Mouse (Mus musculus) lung, embryonic 15.5 days (tissue): ENCODE results near the gene Fndc4. TPM values are rescaled to one million over a fixed set of nuclear protein-coding genes. Genes with fewer than 3 reads are reported as not detected.

Experiments used
- ATAC-seq: fragments of 200-750 bp; cut with Nextera tagmentation; 2 replicates; pipeline ENCODE4 v1.8.0; 2017; ENCODE audit warnings: moderate number of reproducible peaks, borderline replicate concordance; ENCODE audit not compliant: low FRiP score, low TSS enrichment; ENCODE audit errors: extremely low read depth
- H3K27ac ChIP-seq: fragments of 300-500 bp; sonication (generic); 2 replicates; pipeline ENCODE4 v1.5.1; 2015; ENCODE audit warnings: moderate library complexity, mild to moderate bottlenecking, inconsistent platforms
- H3K27me3 ChIP-seq: fragments of 300-500 bp; sonication (generic); 2 replicates; pipeline ENCODE4 v1.6.1; 2015; ENCODE audit warnings: inconsistent platforms
- H3K36me3 ChIP-seq: fragments of 300-500 bp; sonication (generic); 2 replicates; pipeline ENCODE4 v1.6.1; 2015; ENCODE audit warnings: inconsistent platforms
- H3K4me1 ChIP-seq: fragments of 300-500 bp; sonication (generic); 2 replicates; pipeline ENCODE4 v1.6.1; 2015; ENCODE audit warnings: inconsistent platforms
- H3K4me2 ChIP-seq: fragments of 300-500 bp; sonication (generic); 2 replicates; pipeline ENCODE4 v1.6.1; 2015; ENCODE audit warnings: inconsistent platforms, mild to moderate bottlenecking, moderate library complexity
- H3K4me3 ChIP-seq: fragments of 300-500 bp; sonication (generic); 2 replicates; pipeline ENCODE4 v1.5.1; 2015; ENCODE audit warnings: mild to moderate bottlenecking, inconsistent platforms
- H3K9ac ChIP-seq: fragments of 300-500 bp; sonication (generic); 2 replicates; pipeline ENCODE4 v1.6.1; 2015; ENCODE audit warnings: inconsistent platforms
- H3K9me3 ChIP-seq: fragments of 300-500 bp; sonication (generic); 2 replicates; pipeline ENCODE4 v1.6.1; 2016; ENCODE audit warnings: inconsistent platforms
- WGBS: fragments of 180-500 bp; shearing (Covaris S2); methylation state at CpG from one replicate; pipeline ENCODE4 v1.1.7; 2015; 5-methylcytosine and 5-hydroxymethylcytosine counted together
- polyA plus RNA-seq: library from polyadenylated mRNA; unstranded; fragments of >200 nt; fragmentation: Nextera tagmentation; extraction: Ambion mirVana; gene quantifications from 2 replicates; pipeline ENCODE4 v1.2.1, GENCODE M21; 2015

The Fndc4 gene
- 51.5 and 54.8 TPM in 2 replicates for polyA plus RNA-seq

DNA sequence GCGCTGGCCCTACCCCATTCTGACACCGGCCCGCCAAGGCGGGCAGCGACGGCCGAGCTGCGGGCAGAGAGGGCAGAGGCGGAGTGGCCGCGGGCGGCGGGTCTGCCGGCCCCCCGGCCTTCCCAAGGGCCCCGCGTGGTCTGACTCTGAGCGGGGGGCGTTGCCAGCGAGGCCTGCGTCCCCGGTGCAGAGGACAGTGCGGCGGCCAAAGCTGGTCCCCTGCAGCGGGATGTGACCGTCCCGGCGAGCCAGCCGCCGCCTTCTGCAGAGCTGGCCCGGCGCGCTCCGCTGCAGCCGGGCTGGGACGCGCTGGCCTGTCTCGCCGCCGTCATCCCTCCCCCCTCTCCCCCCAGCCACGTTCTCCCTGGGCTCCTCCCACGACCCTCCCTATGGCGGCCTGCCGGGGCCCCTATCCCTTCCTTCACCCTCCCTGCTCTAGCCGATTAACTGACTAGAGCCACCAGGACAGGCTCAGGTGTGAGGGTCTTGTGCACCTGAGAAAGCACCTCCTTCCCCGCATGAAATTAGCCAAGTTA, at the start of gene Fndc4:
Fndc4 (minus strand) TSS at position 475 of the 536 bp plus-strand sequence.
- under 1% methylated on average over 44 of the region's 46 CpGs for WGBS
- Histone ChIP-seq H3K9me3 (no peaks in the 10 kb centered on the region), H3K27ac (peak within 1 kb of the TSS; percentile 25), H3K9ac (peak within 1 kb of the TSS; percentile 78), H3K27me3 (no peaks in the 10 kb centered on the region), H3K36me3 (no peaks in the 10 kb centered on the region), H3K4me1 (peaks cover 20% of the 10 kb centered on the region), H3K4me3 (peak within 1 kb of the TSS; percentile 80), H3K4me2 (peak within 1 kb of the TSS; percentile 86)
- peak; percentile 66 for ATAC-seq

DNA sequence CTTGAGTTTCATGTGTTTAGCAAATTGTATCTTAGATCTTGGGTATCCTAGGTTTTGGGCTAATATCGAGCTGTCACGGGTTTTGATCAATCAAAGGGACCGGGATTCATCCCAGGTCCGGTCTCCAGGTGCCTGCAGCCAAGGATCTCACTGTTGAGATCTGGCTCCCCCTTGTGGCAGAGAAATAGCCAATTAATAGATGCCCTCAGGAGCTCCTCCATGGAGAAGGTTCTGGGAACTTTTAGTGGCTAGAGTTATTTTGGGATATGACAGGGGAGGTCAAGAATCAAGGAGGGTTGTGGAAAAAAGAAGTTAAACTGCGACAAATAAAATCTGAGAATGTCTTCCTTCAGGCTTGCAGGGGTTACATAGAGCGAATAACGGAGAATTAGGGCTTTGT, 32.4 kb upstream of the Fndc4 start:
- no peaks in the 10 kb centered on the region for H3K9me3 ChIP-seq
- H3K9ac ChIP-seq = no peak overlapping the region
- H3K4me3 ChIP-seq = no peak overlapping the region
- no peak overlapping the region for H3K4me2 ChIP-seq
- H3K4me1 ChIP-seq = no peaks in the 10 kb centered on the region
- H3K27me3 ChIP-seq = no peaks in the 10 kb centered on the region
- no peak overlapping the region for H3K27ac ChIP-seq
- ATAC-seq = no peak
- H3K36me3 ChIP-seq = no peaks in the 10 kb centered on the region
- 30% methylated on average over 7 of the region's 7 CpGs for WGBS

DNA sequence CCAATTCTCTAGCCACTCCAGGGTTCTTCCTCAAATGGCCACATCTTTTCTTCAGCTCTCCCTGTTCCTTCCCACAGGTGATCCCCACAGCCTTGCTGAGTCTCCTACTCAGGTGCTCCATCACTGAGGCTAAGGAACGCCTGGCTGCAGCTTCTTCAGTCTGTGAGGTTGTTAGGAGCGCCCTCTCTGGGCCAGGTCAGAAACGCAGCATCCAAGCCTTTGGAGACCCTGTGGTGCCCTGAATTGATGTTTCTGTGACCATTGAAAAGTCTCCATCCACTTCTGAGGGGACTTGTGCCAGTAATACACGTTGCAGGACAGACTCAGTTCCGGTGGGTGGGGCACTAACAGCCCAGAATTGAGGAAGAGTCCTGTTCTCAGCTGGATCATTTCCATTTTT, 31.0 kb upstream of the Fndc4 start:
- no peaks in the 10 kb centered on the region for H3K27me3 ChIP-seq
- no peaks in the 10 kb centered on the region for H3K4me1 ChIP-seq
- H3K9ac ChIP-seq = no peak overlapping the region
- no peaks in the 10 kb centered on the region for H3K9me3 ChIP-seq
- ATAC-seq = no peak
- no peak overlapping the region for H3K4me2 ChIP-seq
- H3K36me3 ChIP-seq = no peaks in the 10 kb centered on the region
- H3K27ac ChIP-seq = no peak overlapping the region
- no peak overlapping the region for H3K4me3 ChIP-seq
- 12% methylated on average over 5 of the region's 5 CpGs for WGBS

DNA sequence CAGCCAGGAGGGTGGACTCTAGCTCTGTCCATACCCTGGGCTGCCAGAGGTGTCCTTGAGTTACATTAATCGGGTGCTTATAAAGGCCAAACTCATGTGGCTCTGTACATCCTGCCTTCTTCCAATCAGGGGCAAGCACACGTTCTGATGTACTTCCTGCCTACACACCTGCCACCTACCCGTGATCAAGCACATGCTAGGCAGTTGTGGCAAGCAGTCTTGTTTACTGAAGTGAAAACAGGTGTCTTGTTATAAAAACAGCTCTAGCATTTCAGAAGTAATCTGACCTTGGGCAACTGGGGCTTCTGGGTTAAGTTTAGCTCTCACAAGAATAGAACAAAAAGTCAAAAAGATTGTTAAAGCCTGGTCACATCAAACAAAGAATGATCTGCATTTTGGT, 28.2 kb upstream of the Fndc4 start:
- Histone ChIP-seq H3K9me3 (no peaks in the 10 kb centered on the region), H3K36me3 (no peaks in the 10 kb centered on the region), H3K4me2 (no peak overlapping the region), H3K4me3 (no peak overlapping the region), H3K27me3 (no peaks in the 10 kb centered on the region), H3K27ac (no peak overlapping the region), H3K9ac (no peak overlapping the region), H3K4me1 (no peaks in the 10 kb centered on the region)
- no peak for ATAC-seq
- WGBS = 55% methylated on average over 3 of the region's 3 CpGs

DNA sequence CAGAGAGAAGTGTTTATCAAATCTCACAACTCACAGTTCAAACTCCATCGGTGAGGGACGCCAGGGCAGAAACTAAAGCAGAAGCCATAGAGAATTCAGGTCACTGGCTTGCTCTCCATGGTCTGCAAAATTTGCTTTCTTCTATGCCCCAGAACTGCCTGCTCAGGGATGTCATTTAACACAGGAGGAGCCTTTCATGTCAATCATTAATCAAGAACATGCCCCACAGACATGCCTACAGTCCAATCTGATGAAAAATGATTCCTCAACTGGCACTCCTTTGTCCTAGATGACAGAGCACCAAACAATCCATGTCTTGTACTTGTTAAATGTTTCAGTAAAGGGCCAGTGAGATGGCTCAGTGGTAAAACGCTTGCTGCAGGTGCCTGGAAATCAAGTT, 26.9 kb upstream of the Fndc4 start:
- Histone ChIP-seq H3K36me3 (no peaks in the 10 kb centered on the region), H3K4me1 (no peaks in the 10 kb centered on the region), H3K9me3 (no peaks in the 10 kb centered on the region), H3K27ac (no peak overlapping the region), H3K9ac (no peak overlapping the region), H3K27me3 (no peaks in the 10 kb centered on the region), H3K4me3 (no peak overlapping the region), H3K4me2 (no peak overlapping the region)
- ATAC-seq = no peak
- WGBS = 72% methylated on average over 3 of the region's 3 CpGs

DNA sequence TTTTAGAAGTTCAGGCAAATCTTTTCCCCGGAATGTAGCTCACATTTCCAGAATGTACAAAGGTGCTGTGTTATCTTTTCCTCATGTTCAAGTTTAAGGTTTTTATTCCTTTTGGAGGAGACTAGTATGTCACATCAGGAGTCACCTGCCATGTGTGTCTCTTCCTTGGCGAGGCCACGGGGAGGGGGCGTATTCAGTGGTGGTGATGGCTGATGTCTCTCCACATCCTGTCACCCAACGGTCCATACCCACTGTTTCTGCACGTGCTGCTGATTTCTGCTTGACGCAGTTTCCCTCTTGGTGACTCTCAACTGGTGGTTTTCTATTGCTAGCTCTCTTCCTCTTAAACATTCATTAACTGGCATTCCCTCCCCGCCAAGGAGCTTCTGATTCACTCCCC, 16.9 kb upstream of the Fndc4 start:
- no peak overlapping the region for H3K4me2 ChIP-seq
- H3K4me1 ChIP-seq = no peaks in the 10 kb centered on the region
- no peak overlapping the region for H3K4me3 ChIP-seq
- H3K27ac ChIP-seq = no peak overlapping the region
- ATAC-seq = no peak
- H3K9me3 ChIP-seq = no peaks in the 10 kb centered on the region
- 73% methylated on average over 8 of the region's 8 CpGs for WGBS
- H3K36me3 ChIP-seq = no peaks in the 10 kb centered on the region
- H3K9ac ChIP-seq = no peak overlapping the region
- no peaks in the 10 kb centered on the region for H3K27me3 ChIP-seq

DNA sequence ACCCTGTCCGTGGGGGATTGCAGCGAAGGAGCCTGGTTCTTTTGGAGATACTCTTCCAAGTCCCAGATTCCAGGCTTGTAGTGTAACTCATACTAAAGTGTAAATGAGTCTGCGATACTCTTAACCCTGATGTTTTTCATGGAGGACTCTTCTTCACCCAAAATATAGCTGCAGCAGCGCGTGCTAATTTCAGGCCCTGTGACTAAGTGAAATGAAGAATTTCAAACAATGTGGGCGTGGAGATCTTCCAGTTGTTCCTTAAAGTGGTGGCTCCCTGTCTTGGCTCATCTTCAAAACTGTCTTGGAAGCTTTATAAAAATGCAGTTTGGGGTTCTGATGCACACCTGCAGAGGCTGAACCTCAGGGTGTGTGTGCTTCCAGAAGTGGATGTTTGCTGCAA, 7.2 kb upstream of the Fndc4 start:
- H3K9ac ChIP-seq = no peak overlapping the region
- no peaks in the 10 kb centered on the region for H3K4me1 ChIP-seq
- H3K27me3 ChIP-seq = no peaks in the 10 kb centered on the region
- H3K9me3 ChIP-seq = no peaks in the 10 kb centered on the region
- no peak overlapping the region for H3K27ac ChIP-seq
- WGBS = 87% methylated on average over 6 of the region's 6 CpGs
- no peak overlapping the region for H3K4me2 ChIP-seq
- ATAC-seq = no peak
- H3K4me3 ChIP-seq = no peak overlapping the region
- no peaks in the 10 kb centered on the region for H3K36me3 ChIP-seq

DNA sequence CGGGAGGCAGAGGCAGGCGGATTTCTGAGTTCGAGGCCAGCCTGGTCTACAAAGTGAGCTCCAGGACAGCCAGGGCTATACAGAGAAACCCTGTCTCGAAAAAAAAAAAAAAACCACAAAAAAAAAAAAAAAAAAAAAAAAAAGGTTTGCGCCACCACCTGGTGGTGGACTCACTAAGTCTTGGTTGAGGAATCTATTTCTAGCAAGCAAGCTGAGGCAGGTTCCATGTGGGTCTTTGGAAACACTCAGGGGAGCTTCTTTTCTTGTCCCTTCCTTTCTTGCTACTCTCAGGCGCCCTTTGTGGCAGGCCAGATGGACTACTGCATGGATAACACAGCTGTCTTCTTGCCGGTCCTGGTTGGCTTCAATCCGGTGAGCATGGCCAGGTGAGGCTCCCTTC, 6.0 kb upstream of the Fndc4 start:
- Histone ChIP-seq H3K4me1 (no peaks in the 10 kb centered on the region), H3K27ac (no peak overlapping the region), H3K4me3 (no peak overlapping the region), H3K36me3 (no peaks in the 10 kb centered on the region), H3K9me3 (no peaks in the 10 kb centered on the region), H3K9ac (no peak overlapping the region), H3K4me2 (no peak overlapping the region), H3K27me3 (no peaks in the 10 kb centered on the region)
- WGBS = 71% methylated on average over 8 of the region's 8 CpGs
- ATAC-seq = no peak

DNA sequence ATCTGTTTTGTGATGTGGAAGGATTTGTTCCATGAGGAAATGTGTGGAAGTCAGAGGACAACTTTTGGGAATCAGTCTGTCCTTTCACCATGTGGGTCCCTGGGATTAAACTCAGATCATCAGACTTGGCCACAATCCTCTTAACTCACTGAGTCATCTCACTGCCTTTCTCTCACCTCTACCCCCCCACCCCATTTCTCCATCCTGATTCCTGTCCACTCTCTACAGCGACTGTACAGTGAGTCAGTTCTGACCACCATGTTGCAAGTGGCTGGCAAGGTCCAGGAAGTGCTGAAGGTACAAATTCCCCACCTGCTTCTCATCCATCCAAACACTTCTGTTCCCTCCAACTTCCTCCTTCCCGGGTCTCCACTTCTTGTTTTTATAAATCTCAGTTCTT, 2.6 kb upstream of the Fndc4 start:
- no peak overlapping the region for H3K4me3 ChIP-seq
- no peaks in the 10 kb centered on the region for H3K27me3 ChIP-seq
- no peak overlapping the region for H3K27ac ChIP-seq
- WGBS = 29% methylated on average over 2 of the region's 2 CpGs
- ATAC-seq = no peak
- H3K4me1 ChIP-seq = peaks cover 14% of the 10 kb centered on the region
- no peak overlapping the region for H3K4me2 ChIP-seq
- no peak overlapping the region for H3K9ac ChIP-seq
- no peaks in the 10 kb centered on the region for H3K9me3 ChIP-seq
- no peaks in the 10 kb centered on the region for H3K36me3 ChIP-seq

DNA sequence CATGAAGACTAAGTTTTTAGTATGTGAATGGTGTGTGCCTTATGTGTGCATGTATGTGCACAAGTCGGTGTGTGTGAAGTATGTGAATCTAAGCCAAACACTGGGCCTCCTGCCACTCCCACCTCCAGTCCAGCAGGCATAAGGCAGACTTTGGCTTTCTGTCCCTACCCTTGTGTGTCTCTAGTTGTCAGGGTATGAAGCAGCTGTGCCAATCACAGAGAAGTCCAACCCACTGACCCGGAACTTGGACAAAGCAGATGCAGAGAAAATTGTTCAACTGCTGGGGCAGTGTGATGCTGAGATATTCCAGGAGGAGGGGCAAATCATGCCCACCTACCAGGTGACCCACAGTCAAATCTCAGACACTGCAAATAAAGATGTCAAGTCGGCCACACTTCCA, 2.1 kb upstream of the Fndc4 start:
- no peaks in the 10 kb centered on the region for H3K27me3 ChIP-seq
- WGBS = 64% methylated on average over 3 of the region's 3 CpGs

DNA sequence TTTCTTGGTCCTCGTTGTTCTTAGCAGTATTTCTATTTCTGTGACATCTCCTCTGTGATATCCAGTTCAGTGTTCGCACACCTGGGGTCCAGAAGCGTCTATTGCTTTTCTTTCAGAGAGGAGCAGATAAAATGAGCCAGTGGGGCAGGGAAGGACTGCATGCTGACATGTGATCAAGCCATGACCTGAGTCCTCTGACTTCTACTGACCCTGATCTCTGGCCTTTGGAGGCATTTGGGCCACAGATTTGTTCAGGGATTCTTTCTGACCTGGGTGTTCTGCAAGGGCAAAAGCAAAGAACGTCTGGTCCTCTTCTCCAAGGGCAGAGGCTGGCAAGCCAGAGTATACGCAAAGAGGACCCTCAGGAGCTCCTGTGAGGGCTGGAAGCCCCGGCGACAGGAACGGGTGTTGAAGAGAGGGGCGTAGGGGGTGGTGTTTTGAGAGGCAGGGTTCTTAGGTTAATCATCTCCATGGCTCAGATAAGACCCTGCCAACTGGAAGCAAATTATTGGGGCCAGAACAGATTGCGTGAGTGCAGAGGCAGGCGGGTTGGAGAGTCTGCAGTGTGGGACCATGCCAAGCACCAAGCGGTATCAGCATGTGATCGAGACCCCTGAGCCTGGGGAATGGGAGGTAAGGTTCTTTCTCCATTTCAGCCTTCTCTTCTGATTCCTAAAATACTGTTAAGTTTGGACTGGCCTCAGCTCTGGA, 1.3 kb upstream of the Fndc4 start, which contains the start of gene Gckr:
Gckr (plus strand) TSS at position 397 of the 711 bp plus-strand sequence.
- no peak within 1 kb of the TSS for H3K4me3 ChIP-seq
- no peaks in the 10 kb centered on the region for H3K27me3 ChIP-seq
- H3K4me1 ChIP-seq = peaks cover 14% of the 10 kb centered on the region
- H3K27ac ChIP-seq = no peak within 1 kb of the TSS
- H3K9me3 ChIP-seq = no peaks in the 10 kb centered on the region
- no peak within 1 kb of the TSS for H3K9ac ChIP-seq
- no peaks in the 10 kb centered on the region for H3K36me3 ChIP-seq
- 44% methylated on average over 13 of the region's 13 CpGs for WGBS
- peak within 1 kb of the TSS; percentile 86; the same call in 1 of the 2 replicates for H3K4me2 ChIP-seq
- ATAC-seq = no peak

More for the DNA sequence above, 2.1 kb upstream of the Fndc4 start:
- no peak for ATAC-seq
- Histone ChIP-seq H3K4me3 (no peak overlapping the region), H3K9me3 (no peaks in the 10 kb centered on the region), H3K4me2 (no peak overlapping the region), H3K9ac (no peak overlapping the region), H3K27ac (no peak overlapping the region), H3K4me1 (peaks cover 14% of the 10 kb centered on the region), H3K36me3 (no peaks in the 10 kb centered on the region)

DNA sequence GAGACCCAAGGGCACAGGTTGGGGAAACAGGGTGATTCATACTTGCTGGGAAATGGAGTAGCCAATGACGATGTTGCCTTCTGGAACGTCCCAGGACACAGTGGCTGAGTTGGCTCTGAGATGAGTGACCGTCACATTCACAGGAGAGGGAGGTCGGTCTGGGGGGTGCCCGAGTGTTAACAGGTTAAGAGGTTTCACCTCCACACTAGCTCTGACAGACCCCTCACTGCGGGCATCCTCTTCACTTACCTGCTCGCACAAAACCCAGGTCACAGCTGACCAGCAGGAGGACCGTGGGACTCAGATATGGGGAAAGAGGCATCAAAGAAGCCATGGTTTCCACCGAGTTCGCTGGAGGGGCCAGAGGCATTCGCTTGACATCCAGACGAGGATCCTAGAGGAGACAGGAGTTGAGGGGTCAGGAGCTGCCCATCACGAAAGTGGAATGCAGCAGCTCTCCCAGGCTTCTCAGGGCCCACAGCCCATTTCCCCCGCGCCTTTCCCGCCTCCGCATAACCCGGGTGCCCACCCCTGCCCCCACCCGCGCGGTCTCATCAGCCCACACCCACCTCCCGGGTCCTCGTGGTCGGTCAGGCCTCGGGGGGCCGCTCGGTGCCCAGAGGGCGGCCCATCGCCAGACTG, 795 bp downstream of the Fndc4 start:
- H3K27me3 ChIP-seq = no peaks in the 10 kb centered on the region
- no peaks in the 10 kb centered on the region for H3K9me3 ChIP-seq
- H3K27ac ChIP-seq = peak overlapping the region; percentile 25
- H3K36me3 ChIP-seq = no peaks in the 10 kb centered on the region
- peaks cover 24% of the 10 kb centered on the region for H3K4me1 ChIP-seq
- H3K4me3 ChIP-seq = peak overlapping the region; percentile 80
- 3% methylated on average over 29 of the region's 29 CpGs for WGBS
- peak overlapping the region; percentile 78 for H3K9ac ChIP-seq
- ATAC-seq = peak; percentile 34
- peak overlapping the region; percentile 86 for H3K4me2 ChIP-seq
